Mouse (Mus musculus) c-Kit-positive CD71-positive TER-119-negative erythroid progenitor cells, embryonic 14.5 days (primary cell): ENCODE data around the gene Lrrc47.

Source experiments
- DNase-seq: peaks from one replicate; pipeline ENCODE4 v3.0.0-alpha.2; 2013; ENCODE audit warnings: low read depth

Gene Lrrc47

DNA sequence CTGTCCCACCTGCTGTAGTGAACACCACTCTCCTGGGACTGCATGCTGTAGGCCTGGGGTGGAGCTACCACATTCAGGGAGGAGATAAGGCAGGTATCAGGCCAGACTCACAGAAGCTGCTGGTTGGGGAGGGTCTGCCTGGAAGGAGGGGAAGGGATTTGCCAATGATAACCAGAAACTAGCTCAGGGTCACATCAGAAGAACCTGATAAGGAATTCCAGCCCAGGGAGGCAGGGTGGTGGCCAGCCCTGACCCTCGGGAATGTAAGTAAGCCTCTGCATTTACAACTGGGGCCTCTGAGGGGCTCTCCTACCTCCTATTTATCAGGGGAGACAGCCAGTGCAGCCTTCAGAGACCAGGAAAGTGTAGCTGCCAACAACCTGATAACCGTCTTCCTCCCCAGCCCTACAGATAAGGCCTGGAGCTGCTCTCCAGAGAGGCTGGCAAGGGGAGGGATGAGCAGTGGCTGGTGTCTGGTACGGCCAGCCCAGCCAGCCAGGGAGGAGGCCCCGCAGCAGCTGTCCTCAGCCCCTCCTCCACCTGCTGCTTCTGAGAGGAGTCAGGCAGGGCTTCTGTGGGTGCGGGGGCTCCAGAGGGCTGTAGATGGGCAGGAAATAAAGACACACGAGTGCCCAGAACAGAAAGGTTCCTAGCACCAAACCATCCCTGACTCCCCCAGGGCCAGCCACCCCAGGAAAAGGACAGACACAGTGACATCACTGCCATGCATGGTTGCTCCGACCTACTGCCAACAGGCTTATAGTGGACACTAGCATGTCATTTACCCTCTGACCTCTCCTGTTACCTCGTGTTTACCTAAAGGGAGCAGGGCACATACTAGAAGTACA lies 12.4 kb downstream of the Lrrc47 start:
- peak; percentile 81 for DNase-seq

DNA sequence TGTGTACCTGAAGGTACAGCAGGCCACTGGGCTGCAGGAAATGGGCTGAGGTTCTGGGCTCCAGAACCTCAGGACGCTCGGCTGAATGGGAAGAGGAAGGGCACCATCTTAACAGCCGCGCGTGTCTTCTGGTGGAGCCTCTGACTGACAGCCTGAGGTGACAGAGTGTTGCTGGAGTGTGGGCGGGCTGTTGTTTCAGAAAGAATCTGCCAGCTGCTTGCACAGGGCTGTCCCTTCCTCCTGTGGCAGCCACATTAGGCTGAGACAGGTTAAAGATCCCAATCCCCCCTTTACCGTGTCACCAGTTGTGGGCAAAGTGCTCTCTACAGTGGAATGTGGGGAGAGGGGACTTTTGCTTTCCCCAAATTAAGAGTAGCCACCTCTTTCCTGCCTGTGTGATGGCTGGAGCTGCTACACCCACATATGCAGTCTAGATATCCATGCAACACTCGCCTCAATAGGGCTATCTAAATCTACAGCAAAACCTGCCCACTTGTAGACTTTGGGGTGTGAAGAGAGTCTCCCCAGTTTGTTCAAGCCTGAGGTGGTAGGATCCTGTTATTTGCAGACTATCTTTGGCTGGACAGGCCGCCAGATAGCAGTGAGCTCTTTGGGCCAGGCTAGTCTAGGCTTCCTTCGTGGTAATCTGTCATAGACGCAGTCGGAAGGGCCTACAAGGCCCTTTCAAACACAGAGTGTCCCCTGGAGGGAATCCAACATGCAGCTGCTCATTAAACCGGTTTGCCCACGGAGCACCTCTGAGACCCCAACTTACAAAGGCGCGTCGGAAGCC lies 13.4 kb downstream of the Lrrc47 start:
- peak; percentile 48 for DNase-seq

GRCm38 (mm10) chr4:154025641-154026440 lies 14.3 kb downstream of the Lrrc47 start, which contains the start of gene Smim1:
Gene Smim1, minus strand, starts transcription at chr4:154026230.
- DNase-seq, result peak; percentile 74

DNA sequence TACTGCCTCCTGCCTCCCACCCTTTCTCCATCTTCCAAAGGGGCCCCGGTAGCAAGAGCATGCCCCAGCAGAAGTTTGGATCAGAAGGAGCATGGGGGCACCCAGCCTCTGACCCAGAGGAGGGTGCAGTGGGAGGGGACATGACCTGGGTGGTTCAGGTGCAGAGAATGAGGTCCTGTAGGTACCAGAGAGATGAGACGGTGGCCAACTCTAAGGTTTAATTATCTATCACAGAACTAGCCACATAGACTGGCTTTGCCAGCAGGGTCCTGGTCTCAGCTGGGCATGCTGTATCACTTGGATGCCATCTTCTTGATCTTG lies 14.9 kb downstream of the Lrrc47 start:
- no peak for DNase-seq

- no peak for DNase-seq
Measured at GRCm38 (mm10) chr4:154028066-154028465, 16.5 kb downstream of the Lrrc47 start.

- DNase-seq, result peak; percentile 46
Measured at GRCm38 (mm10) chr4:154028646-154029045, 17.1 kb downstream of the Lrrc47 start.

DNA sequence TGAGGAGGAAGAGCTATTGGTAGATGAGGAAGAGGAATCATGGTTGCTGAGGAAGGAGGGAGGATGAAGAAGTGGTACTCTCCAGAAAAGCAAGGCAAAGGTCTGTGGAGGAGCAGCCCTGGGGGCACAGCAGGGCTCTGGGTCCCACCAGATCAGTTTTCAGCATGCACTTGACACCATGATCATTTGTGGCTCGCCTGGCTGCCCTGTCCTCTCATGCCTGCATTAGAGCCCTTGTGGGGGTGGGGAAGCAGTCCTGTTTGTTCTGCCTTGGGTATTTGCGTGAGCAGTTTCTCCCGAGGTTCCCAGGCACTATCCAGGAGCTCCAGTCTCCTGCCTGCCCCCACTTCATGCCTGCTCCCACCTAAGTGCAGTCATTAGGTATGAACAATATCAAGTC lies 25.6 kb downstream of the Lrrc47 start:
- DNase-seq, result no peak

DNA sequence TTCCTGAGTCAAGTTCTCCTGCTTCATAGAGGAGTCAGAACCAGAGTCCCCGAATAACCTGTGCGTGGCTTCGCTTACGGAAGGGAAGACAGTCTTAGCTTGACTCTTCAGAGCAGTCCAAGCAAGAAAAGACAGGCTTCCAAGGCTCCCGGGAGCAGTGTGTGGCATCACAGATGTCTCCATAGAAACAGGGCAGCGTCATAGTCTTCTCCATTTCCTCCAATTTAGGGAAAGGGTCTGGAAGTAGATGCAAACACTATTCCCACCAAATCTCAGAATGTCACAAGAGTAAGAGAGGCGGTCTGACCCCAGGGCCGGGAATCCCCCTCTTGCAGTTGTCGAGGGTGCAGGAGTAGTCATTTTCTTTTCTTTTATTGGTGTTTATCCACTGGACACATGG lies 31.0 kb downstream of the Lrrc47 start, which contains the start of gene Ccdc27:
Ccdc27 (minus strand) TSS at position 101 of the 400 bp plus-strand sequence.
- no peak for DNase-seq

- no peak for DNase-seq
Measured at GRCm38 (mm10) chr4:154045837-154046236, 34.3 kb downstream of the Lrrc47 start.

DNA sequence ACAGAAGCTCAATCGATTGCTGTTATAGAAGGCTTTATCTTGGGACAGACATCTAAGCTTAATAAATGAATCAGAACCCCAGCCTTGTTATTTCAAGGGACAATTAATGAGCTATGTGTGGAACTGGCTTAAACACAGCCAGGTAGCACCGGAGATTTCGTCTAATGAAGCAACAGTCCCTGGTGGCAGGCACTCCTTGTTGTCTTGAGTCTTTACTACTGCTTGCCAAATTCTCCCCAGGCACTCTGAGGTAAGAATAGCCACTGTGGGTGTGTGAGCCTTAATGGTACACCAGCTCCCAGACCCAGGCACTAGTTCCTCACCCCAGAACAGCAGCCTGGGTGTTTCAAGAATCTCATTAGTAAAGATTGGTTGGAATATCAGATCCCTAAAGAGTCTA lies 39.9 kb downstream of the Lrrc47 start:
- no peak for DNase-seq

- DNase-seq, result no peak
Measured at GRCm38 (mm10) chr4:154053065-154053464, 41.5 kb downstream of the Lrrc47 start.

- no peak for DNase-seq
Measured at GRCm38 (mm10) chr4:154055482-154055881, 44.0 kb downstream of the Lrrc47 start.

DNA sequence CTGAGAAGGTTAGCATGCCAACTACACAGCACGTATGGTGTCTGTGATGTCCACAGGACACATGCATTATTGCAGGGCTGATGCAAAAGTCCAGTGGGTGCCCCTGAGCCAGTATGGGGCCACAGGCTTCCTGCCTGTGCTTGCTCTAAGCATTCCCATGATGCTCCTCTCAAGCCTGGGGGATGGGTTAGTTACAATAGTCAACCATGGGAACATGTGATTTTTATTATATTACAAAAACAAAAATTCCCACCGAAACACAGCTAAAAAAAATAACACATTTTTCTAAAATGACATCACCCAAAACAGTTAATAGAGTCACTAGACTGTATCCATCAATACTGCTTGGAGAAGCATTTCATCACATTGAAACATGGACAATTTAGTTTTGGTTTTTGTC lies 44.5 kb downstream of the Lrrc47 start:
- DNase-seq, result no peak

DNA sequence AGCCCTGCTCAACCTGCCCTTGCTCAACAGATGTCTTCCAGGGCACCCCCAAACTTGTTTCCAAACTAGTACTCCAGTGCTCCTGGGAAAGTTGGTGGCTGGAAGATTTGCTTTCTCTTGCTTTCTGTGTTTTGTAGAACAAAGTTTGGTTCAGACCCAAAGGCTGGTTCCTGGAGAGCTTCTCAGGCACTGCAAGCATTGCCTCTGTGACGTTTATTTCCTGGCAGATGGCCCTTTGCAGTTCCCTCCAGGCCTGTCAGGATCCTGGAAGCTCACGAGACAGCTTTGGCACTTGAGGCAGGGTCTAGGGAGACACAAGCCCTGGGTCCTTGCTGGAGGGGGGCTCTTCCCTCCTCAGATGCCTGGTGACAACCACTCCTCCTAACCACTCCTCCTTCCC lies 45.1 kb downstream of the Lrrc47 start:
- DNase-seq, result no peak

GRCm38 (mm10) chr4:154057696-154058095 lies 46.2 kb downstream of the Lrrc47 start:
- no peak for DNase-seq

DNA sequence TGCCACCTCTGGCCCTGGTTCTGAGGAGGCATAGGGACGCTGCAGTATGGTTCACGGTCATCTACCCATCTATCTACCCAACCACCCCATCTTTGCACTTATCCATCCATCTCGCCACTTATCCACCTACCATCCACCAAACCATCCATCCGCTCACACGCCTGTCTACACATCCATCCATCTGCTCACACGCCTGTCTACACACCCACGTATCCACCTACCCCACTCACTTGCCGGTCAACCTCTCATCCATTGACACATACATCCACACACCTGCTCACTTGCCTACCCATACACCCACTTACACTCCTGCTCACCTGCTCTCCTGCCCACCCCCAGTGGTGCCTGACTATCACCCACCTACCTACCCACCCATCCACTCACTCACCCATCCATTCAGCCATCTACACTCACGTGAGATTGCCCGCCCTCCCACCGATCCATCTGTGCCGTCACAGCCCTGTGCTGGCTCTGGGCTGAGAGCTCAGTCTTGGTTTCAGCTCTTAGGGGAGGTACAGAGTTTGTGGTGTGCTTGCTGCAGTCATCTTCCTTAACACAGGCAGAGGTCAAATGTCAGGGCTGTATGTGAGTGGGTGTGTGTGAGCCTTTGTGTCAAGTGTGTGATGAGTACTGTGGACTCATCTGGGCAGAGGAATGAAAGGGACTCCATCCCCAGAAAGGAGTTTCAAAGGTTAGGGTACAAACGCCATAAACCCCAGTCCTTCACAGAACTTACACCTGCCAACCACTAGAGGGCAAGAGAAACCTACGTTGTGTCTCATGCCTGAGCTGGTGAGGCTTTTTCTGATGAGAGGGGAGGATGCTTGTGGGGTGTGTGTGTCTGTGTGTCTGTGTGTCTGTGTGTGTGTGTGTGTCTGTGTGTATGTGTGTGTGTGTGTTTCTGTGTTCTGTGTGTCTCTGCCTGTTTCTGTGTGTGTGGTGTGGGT lies 53.6 kb downstream of the Lrrc47 start:
- DNase-seq, result no peak

DNA sequence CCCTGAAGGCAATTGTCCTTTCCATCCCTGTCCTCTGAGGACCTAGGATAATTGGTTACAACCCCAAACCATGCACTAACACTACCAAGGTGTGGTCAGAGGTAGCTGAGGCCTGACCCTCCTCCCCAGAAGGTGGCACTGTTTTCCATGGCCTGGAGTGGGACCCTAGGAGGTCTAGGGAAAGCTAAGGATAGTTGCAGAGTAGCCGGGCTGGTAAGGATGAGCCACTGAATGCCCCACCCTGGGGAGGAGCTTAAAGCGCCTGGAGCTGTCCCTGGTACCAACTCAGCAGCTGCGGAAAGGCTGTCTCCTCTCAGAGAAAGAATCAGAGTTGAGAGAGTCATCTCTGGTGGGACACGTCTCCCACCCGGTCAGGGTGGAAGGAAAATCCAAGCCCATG lies 59.4 kb downstream of the Lrrc47 start:
- peak; percentile 42 for DNase-seq
